Mouse (Mus musculus): ENCODE measurements around the gene Gsta2. TPM values are rescaled to one million over a fixed set of nuclear protein-coding genes. Genes with fewer than 3 reads are reported as not detected.
"Not testable (repeated sequence)": the region's sequence is repeated elsewhere in the genome, so short reads cannot be mapped to it uniquely, and the experiment has no call there.

Gene Gsta2
- polyA plus RNA-seq, 1 experiment from 2014 or later, result 1.3 TPM

- Histone ChIP-seq H3K27ac (ENCODE audit: low read depth) (no peak overlapping the region), H3K9me3 (ENCODE audit: low read length) (no peaks in the 10 kb centered on the region), H3K4me3 (ENCODE audit: low read depth, low read length) (no peak overlapping the region), H3K4me1 (ENCODE audit: insufficient read depth) (peaks cover 3% of the 10 kb centered on the region; the same call in 1 of the 2 replicates), H3K27me3 (ENCODE audit: insufficient read depth, low read length) (no peaks in the 10 kb centered on the region), H3K36me3 (replicated peaks; ENCODE audit: insufficient read depth, low read length) (no peaks in the 10 kb centered on the region), H3K4me2 (ENCODE audit: low read depth, low read length) (no peak overlapping the region), H3K9ac (replicated peaks) (no peak overlapping the region)
- WGBS (ENCODE audit: insufficient replicate concordance), result 63% methylated on average over 6 of the region's 6 CpGs
- DNase-seq (no peak), ATAC-seq (no peak)
- TF ChIP-seq CTCF (IDR thresholded peaks at IDR 0.05; ENCODE audit: low read depth) (no peak), EP300 (IDR thresholded peaks at IDR 0.05; ENCODE audit: low read depth) (no peak)
Observed at GRCm38 (mm10) chr9:78351504-78352220, 3.9 kb downstream of the Gsta2 start.

- not testable (repeated sequence) for H3K9ac ChIP-seq (replicated peaks); H3K4me3 ChIP-seq (ENCODE audit: low read depth, low read length); H3K4me2 ChIP-seq (ENCODE audit: low read depth, low read length); H3K4me1 ChIP-seq (ENCODE audit: insufficient read depth); ATAC-seq; H3K27me3 ChIP-seq (ENCODE audit: insufficient read depth, low read length); H3K27ac ChIP-seq (ENCODE audit: low read depth); H3K36me3 ChIP-seq (replicated peaks; ENCODE audit: insufficient read depth, low read length); H3K9me3 ChIP-seq (ENCODE audit: low read length); DNase-seq
Observed at GRCm38 (mm10) chr9:78350007-78350406, 5.6 kb downstream of the Gsta2 start.

DNA sequence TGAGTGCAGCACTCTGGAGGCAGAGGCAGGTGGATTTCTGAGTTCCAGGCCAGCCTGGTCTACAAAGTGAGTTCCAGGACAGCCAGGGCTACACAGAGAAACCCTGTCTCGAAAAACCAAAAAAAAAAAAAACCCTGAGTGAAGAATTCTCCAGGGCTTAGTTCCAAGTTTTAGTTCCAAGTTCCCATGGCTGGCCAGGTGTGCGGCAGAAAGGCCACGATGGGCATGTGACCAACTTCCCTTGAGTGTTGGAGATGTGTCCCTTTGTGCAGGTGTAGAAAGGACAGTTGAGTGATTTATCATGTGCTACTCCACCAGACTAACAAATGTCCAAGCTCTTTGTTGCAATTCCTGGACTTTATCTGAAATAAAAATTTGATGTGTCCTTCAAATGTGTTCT lies 6.4 kb downstream of the Gsta2 start:
- H3K27ac ChIP-seq (ENCODE audit: low read depth); H3K27me3 ChIP-seq (ENCODE audit: insufficient read depth, low read length); ATAC-seq; H3K4me2 ChIP-seq (ENCODE audit: low read depth, low read length); DNase-seq; H3K36me3 ChIP-seq (replicated peaks; ENCODE audit: insufficient read depth, low read length); H3K4me1 ChIP-seq (ENCODE audit: insufficient read depth); H3K4me3 ChIP-seq (ENCODE audit: low read depth, low read length); H3K9ac ChIP-seq (replicated peaks); H3K9me3 ChIP-seq (ENCODE audit: low read length): not testable (repeated sequence)
- WGBS (ENCODE audit: insufficient replicate concordance), result 79% methylated on average over 3 of the region's 3 CpGs

DNA sequence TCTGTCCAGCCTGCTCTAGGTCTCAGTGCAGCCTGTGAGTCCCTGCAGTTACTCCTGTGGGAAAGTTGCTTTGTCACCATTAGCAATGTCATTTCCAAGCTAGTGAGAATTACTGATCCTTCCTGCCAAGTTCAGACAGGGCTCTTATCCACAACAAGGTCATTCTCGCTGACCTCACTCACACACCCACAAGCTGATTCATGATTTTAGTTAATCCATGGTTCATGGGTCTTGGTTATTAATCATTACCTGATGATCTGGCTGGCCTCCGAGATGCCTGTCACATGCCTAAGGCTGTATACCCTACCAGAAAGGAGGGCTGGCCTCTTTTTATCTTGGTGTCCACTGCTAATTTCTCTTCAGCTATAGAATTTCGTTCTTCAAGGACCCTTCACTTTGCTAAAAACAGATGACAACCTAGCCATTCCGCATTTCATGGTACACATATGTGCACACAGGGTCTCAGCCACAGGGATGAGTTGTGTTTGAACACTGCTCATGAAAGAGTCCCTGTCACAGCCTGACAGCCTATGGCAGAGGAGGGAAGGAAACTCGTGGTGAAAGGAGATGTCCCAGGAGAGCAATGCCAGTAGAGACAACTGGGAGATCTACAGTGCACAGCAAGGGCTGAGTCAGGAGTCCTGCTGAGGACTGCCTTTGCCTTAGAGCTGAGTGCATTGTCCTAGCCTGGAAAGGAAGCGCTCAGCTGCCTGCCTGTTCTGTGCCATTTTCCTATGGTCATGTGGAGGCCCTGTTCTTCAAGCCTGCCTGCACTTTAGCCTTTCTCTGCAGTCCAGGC lies 7.2 kb downstream of the Gsta2 start:
- 50% methylated on average over 6 of the region's 6 CpGs for WGBS (ENCODE audit: insufficient replicate concordance)
- not testable (repeated sequence) for DNase-seq; H3K36me3 ChIP-seq (replicated peaks; ENCODE audit: insufficient read depth, low read length); H3K4me3 ChIP-seq (ENCODE audit: low read depth, low read length); H3K27me3 ChIP-seq (ENCODE audit: insufficient read depth, low read length); H3K27ac ChIP-seq (ENCODE audit: low read depth); H3K4me2 ChIP-seq (ENCODE audit: low read depth, low read length); H3K9ac ChIP-seq (replicated peaks); H3K4me1 ChIP-seq (ENCODE audit: insufficient read depth); H3K9me3 ChIP-seq (ENCODE audit: low read length)
- peak; percentile 88 for ATAC-seq

DNA sequence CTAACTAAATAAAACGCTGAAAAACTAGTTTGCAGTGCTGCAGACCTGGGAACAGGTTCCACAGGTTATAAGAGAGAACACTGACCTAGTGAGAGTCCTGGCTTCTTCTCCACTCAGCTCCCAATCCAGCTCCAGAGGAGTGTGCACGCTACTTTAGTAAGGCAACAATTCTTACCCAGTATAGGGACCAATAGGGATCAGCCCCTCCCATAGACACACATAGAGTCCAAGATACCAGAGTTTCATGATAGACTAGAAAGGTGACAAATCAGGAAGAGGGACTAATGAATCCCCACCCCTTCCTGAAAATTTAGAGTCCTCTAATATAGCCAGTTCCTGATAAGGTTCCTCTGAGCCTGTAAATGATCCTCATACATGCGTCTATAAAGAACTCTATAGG lies 8.6 kb downstream of the Gsta2 start:
- ATAC-seq, result no peak

DNA sequence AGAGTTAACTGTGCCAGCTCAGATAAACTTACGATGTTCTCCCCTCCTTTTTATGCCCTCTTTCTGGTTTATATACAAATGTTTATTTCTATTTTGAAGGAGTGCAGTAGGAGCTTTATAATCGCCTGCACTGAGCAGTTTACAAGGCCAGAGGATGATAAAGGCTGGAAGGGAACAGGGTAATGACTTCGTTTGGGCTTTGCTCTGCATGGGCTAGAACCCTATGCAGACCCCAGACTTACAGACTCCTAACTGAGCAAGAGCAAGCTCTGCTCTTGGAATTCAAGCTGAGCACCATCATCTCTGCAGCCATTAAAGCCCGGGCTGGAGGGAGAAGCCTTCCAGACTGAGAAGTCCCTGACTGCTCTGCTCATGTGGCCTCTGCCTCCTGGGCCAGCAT lies 10.4 kb downstream of the Gsta2 start:
- not testable (repeated sequence) for H3K27me3 ChIP-seq (ENCODE audit: insufficient read depth, low read length); ATAC-seq; DNase-seq; H3K27ac ChIP-seq (ENCODE audit: low read depth); H3K4me2 ChIP-seq (ENCODE audit: low read depth, low read length); H3K4me1 ChIP-seq (ENCODE audit: insufficient read depth); H3K36me3 ChIP-seq (replicated peaks; ENCODE audit: insufficient read depth, low read length); H3K9ac ChIP-seq (replicated peaks); H3K4me3 ChIP-seq (ENCODE audit: low read depth, low read length); H3K9me3 ChIP-seq (ENCODE audit: low read length)
- 44% methylated on average over 4 of the region's 4 CpGs for WGBS (ENCODE audit: insufficient replicate concordance)

More for the DNA sequence above, 8.6 kb downstream of the Gsta2 start:
- H3K27ac ChIP-seq (ENCODE audit: low read depth), result no peak overlapping the region
- no peaks in the 10 kb centered on the region for H3K36me3 ChIP-seq (replicated peaks; ENCODE audit: insufficient read depth, low read length)
- WGBS (ENCODE audit: insufficient replicate concordance), result 45% methylated on average over 3 of the region's 3 CpGs
- no peak overlapping the region for H3K4me2 ChIP-seq (ENCODE audit: low read depth, low read length)
- H3K9me3 ChIP-seq (ENCODE audit: low read length), result no peaks in the 10 kb centered on the region
- no peaks in the 10 kb centered on the region for H3K27me3 ChIP-seq (ENCODE audit: insufficient read depth, low read length)
- no peak overlapping the region for H3K4me3 ChIP-seq (ENCODE audit: low read depth, low read length)
- TF ChIP-seq CTCF (IDR thresholded peaks at IDR 0.05; ENCODE audit: low read depth) (no peak), EP300 (IDR thresholded peaks at IDR 0.05; ENCODE audit: low read depth) (no peak)
- no peaks in the 10 kb centered on the region for H3K4me1 ChIP-seq (ENCODE audit: insufficient read depth)
- H3K9ac ChIP-seq (replicated peaks), result no peak overlapping the region
- DNase-seq, result no peak

DNA sequence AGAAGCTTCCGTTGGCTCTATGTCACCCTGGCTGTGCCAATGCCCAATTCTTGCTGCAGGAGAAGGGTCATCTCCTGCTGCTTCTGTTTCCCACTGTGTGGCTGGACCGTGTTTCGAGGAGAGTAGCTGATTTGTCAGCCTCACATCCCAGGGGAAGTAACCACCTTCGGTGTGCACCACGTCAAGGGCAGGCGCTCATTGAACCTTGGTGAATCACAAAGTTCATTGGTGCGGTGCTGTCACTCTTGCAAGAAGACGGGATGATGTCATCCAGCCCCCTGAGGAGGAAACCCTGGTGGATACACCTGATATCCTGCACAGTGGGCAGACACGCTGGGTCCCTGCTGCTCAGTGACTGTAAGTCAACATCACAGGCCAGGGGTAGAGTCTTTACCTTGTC lies 12.5 kb downstream of the Gsta2 start:
- not testable (repeated sequence) for H3K4me2 ChIP-seq (ENCODE audit: low read depth, low read length); H3K9me3 ChIP-seq (ENCODE audit: low read length); ATAC-seq; H3K9ac ChIP-seq (replicated peaks); H3K27me3 ChIP-seq (ENCODE audit: insufficient read depth, low read length); DNase-seq; H3K4me1 ChIP-seq (ENCODE audit: insufficient read depth); H3K27ac ChIP-seq (ENCODE audit: low read depth); H3K4me3 ChIP-seq (ENCODE audit: low read depth, low read length); H3K36me3 ChIP-seq (replicated peaks; ENCODE audit: insufficient read depth, low read length)
- 78% methylated on average over 9 of the region's 9 CpGs for WGBS (ENCODE audit: insufficient replicate concordance)

DNA sequence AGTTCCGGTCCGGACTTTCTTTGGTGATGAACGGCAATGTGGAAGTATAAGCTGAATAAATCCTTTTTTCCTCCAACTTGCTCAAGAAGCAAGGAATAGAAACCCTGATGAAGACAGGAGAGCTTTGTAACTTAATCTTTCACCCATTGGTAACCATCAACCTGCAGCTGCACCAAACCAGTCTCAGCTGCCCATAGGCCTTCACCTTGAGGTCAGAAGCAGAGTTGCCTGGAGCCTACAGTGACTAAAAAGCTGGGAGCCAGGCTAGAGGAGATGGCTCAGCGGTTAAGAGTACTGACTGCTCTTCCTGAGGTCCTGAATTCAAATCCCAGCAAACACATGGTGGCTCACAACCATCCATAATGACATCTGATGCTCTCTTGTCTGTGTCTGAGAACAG lies 13.1 kb downstream of the Gsta2 start:
- not testable (repeated sequence) for H3K36me3 ChIP-seq (replicated peaks; ENCODE audit: insufficient read depth, low read length); H3K4me1 ChIP-seq (ENCODE audit: insufficient read depth); H3K27ac ChIP-seq (ENCODE audit: low read depth); ATAC-seq; H3K4me3 ChIP-seq (ENCODE audit: low read depth, low read length); DNase-seq; H3K9ac ChIP-seq (replicated peaks); H3K27me3 ChIP-seq (ENCODE audit: insufficient read depth, low read length); H3K4me2 ChIP-seq (ENCODE audit: low read depth, low read length); H3K9me3 ChIP-seq (ENCODE audit: low read length)
- WGBS (ENCODE audit: insufficient replicate concordance), result 74% methylated on average over 4 of the region's 4 CpGs

Data from liver, postnatal 0 days (tissue).